Mouse (Mus musculus) liver, adult 2 months (tissue): Measurements from ENCODE around the gene Tns2.

Source experiments
- CTCF ChIP-seq: fragments of 200-500 bp; IDR thresholded peaks from 2 replicates; pipeline ENCODE4 v1.5.1; 2011; ENCODE audit warnings: low read depth, low read length, control low read depth
- POLR2A ChIP-seq: fragments of 200-500 bp; IDR thresholded peaks from 2 replicates; pipeline ENCODE4 v1.6.1; 2011; ENCODE audit warnings: low read length, control low read depth; ENCODE audit not compliant: insufficient read depth; ENCODE audit errors: extremely low read depth

- no peak for TF ChIP-seq CTCF
- no peak for TF ChIP-seq POLR2A
Observed at GRCm38 (mm10) chr15:102118591-102118990, 18.4 kb downstream of the Tns2 start.
